Mouse (Mus musculus) liver, embryonic 14.5 days (tissue): ENCODE data around the gene Hacd2.

ENCODE experiments used
- CTCF ChIP-seq: IDR thresholded peaks from 2 replicates; pipeline ENCODE4 v1.5.1; 2016; ENCODE audit warnings: antibody characterized with exemption, low read depth, control low read depth
- EP300 ChIP-seq: IDR thresholded peaks from 2 replicates; pipeline ENCODE4 v1.6.1; 2016; ENCODE audit warnings: antibody characterized with exemption, low read depth

- TF ChIP-seq CTCF (no peak), EP300 (no peak)
Measured at GRCm38 (mm10) chr16:35065724-35066123, 43.5 kb downstream of the Hacd2 start.
